Mouse (Mus musculus) left cerebral cortex, postnatal 10 days (tissue): ENCODE data around the gene Plxnd1. TPM values are rescaled to one million over a fixed set of nuclear protein-coding genes. Genes with fewer than 3 reads are reported as not detected.

Source experiments
- DNase-seq, 2 experiments: peaks; one replicate each; pipeline ENCODE4 v3.0.0; 2021 to 2022; ENCODE audit warnings: low spot score in 2 of 2, mixed read lengths in 1 of 2; ENCODE audit errors: extremely low spot score in 1 of 2
- intact Hi-C: fragments of 180-260 bp; cut with DNase I; formaldehyde crosslinking; loops from one replicate; pipeline ENCODE4 v1.15.1; 2025
- total RNA-seq, 2 experiments: library from RNA; stranded (reverse); gene quantifications; 2 replicates each; pipeline ENCODE4 v1.2.3; 2021

The Plxnd1 gene
- total RNA-seq, 2 experiments from 2014 or later: 183 to 194 TPM

GRCm38 (mm10) chr6:115911763-115912162, 83.0 kb downstream of the Plxnd1 start:
- no peak for DNase-seq
- intact Hi-C loops: no loop called here

GRCm38 (mm10) chr6:115909940-115910339, 84.9 kb downstream of the Plxnd1 start:
- peak in 1 of 2 experiments; percentile 83 for DNase-seq
- intact Hi-C loops: no loop called here

DNA sequence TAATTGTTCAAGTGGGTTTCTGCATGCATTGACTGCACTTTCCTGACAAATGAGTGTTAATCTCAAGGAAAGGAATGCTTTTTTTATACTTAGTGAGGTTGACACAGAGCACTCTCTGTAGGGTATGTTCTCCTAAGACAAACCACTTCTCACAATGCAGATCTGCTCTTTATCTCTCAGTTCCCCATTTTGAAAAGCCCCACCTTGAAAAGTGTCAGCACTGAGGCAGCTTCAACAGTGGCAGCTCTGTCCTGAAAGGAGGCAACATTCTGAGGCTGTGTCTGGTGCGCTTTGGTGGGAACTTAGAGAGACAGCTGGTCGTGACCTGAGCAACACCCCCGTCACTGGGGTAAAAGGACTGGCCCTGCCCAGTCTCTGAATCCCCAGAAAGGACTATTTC, 85.8 kb downstream of the Plxnd1 start:
- intact Hi-C loops: no loop called here
- no peak for DNase-seq

DNA sequence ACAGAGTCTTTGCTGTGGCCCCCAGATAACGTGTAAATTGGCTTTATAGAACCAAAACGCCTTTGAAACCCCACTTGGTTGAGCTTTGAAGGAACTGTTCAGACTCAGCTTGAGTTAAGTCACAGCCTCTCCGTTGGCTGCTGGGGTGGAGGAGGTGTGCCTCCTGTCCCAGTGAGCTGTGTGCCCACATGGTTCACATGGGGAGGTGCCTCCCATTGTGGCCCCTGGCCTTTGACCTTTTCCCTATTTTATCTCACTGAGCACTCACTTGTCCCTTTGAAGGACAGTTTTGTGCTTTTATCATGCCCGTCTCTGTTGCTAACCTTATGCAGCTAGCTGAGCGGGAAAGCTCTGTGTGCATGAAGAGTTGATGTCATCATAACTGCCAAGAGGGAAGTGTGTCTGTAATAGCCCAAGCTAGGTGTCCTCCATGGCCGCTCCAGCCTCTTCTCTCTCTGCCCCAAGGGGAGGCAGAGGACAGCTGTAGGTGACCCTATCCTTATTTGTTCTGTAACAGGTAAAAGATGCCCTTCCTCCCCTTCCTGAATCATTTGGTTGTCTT, 86.3 kb downstream of the Plxnd1 start:
- intact Hi-C loops: no loop called here
- no peak for DNase-seq

DNA sequence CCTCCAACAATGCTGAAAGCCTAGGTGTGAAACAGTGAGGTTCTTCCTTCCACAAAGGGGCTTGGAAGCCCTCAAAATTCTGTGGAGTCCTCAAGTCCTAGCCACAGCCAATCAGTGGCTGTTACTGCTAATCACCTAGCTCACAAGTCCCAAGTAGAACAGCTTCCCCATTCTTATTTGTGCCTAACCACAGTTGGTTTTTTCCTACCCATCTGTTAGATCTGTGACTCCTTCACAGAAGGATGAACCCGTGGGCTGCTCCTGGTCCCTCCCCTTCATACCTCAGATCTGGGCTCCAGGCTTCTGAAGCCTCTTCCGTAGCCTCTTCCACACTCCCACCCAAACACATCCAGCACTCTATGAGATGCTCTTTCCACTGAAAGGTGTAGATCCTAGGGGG, 87.9 kb downstream of the Plxnd1 start:
- intact Hi-C loops: no loop called here
- DNase-seq: no peak

DNA sequence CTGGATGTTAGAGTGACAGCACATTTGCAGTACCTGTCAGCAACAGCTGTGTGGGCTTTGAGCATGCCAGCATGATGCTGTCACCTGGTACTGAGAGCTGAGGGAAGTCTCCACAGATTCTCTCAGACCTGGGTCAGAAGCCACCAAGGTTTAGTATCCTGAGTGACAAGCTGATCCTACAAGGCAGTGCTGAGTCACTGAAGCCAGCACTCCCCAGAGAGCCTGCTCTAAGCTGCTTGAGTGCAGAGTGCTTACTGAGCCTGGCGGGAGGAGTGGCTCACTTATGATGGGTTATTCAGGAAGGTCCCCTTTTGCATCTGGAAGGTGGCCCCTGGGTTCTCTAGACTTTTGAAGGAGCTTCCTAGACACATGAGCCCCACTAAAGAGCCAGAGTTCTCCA, 88.3 kb downstream of the Plxnd1 start:
- intact Hi-C loops: no loop called here
- DNase-seq: no peak

- no peak for DNase-seq
These were observed 89.2 kb downstream of the Plxnd1 start for GRCm38 (mm10) chr6:115905568-115905967.

More at GRCm38 (mm10) chr6:115905568-115905967, 89.2 kb downstream of the Plxnd1 start:
- intact Hi-C loops: no loop called here

Other genes with a start within 250 kb of the Plxnd1 start
- gene Tmem40, start 232.6 kb downstream of the Plxnd1 start, total RNA-seq: 1 to 10 TPM; 1.4 to 1.6 TPM
- 1 to 10 TPM; 2.7 to 3.7 TPM for gene Cand2, start 220.5 kb downstream of the Plxnd1 start, total RNA-seq
- gene Rpl32, start 186.3 kb downstream of the Plxnd1 start, total RNA-seq: 100 to 1,000 TPM; 581 to 642 TPM
- 1 to 10 TPM; 2.7 to 3.8 TPM for gene Efcab12, start 156.6 kb downstream of the Plxnd1 start, total RNA-seq
- gene Mbd4, start 141.6 kb downstream of the Plxnd1 start, total RNA-seq: 1 to 10 TPM; 7.0 to 7.1 TPM
- gene Ift122, start 141.5 kb downstream of the Plxnd1 start, total RNA-seq: 10 to 100 TPM; 30.2 to 30.5 TPM
- under 1 TPM; 0.36 to 0.49 TPM for gene Rho, start 63.3 kb downstream of the Plxnd1 start, total RNA-seq
- gene H1foo, start 50.1 kb downstream of the Plxnd1 start, total RNA-seq: not detected
- gene Tmcc1, start 198.5 kb upstream of the Plxnd1 start, total RNA-seq: 10 to 100 TPM; 55.4 to 57.2 TPM
- gene Washc2, start 213.0 kb upstream of the Plxnd1 start, total RNA-seq: 10 to 100 TPM; 81.5 to 86.8 TPM